Mouse (Mus musculus) layer of hippocampus, adult 9-10 months (tissue): Measurements from ENCODE around the gene Cldn34c1.
"Not testable (repeated sequence)": the region's sequence is repeated elsewhere in the genome, so short reads cannot be mapped to it uniquely, and the experiment has no call there.

Experiments used
- DNase-seq: peaks from one replicate; pipeline ENCODE4 v3.0.0; 2022; ENCODE audit warnings: low spot score

The Cldn34c1 gene

DNA sequence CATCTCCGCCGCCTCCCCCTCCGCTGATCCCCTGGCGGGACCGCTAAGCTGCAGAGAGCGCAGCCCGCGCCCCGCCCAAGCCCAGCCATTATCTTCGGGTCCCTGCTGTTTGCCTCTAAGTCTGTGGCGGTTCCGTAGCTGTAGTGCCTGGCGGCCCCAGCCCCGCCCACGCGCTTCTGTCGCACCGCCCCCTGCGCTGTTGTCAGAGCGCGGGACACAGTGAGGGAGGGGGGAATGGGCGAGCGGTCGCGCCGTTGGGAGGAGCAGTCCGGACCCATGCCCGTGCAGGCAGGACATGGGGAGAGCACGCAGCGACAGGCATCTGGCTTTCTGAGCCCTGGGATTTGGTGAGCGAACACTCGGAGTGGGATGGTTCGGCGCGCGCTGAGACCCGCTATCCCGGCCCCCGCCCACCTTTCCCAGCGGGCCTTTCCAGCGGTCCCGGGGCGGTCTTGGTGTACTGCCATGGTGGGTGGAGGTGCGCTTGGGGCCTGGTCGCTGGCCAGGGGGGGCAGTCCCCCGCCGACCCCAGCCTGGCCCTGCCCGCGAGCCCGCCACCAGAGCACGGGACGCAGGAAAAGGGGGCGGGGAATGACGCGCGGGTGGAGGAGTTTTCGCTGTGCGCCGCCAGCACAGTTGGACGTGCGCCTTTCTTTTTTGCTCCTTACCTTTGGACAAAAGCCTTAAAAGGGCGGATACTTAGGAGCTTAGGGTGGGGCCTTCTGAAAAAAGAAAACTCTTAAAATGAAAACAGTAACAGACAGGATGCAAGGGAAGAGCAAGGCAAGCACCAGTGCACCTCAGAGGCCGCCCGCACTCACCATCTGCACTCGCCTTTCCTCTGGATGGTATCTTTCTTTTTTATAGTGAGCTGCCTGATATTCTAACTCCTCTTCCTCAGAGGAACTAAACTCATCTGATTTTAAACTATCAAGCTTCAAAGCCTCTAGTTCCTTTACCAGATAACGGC lies at the start of gene Cldn34c1:
TSS of gene Cldn34c1 (plus strand) at position 205 of the 970 bp plus-strand sequence.
- peak; percentile 52 for DNase-seq

DNA sequence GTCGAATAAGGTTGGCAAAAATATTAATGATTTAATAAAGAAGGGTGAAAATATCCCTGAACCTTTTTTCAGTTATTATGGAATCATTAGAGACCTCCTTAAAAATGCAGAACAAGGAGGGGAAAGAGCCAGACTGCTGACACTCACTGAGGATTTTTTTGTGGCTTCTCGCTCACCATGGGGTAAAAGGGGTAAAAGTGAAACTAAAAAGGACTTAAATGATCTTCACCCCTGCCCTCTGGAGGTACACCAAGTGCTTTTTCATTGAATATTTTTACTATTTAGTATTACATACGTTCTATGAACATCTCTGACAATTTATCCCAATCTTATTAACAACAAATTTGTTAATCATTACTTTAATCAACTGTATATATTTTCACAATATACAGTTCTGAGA lies 15.9 kb upstream of the Cldn34c1 start:
- no peak for DNase-seq

DNA sequence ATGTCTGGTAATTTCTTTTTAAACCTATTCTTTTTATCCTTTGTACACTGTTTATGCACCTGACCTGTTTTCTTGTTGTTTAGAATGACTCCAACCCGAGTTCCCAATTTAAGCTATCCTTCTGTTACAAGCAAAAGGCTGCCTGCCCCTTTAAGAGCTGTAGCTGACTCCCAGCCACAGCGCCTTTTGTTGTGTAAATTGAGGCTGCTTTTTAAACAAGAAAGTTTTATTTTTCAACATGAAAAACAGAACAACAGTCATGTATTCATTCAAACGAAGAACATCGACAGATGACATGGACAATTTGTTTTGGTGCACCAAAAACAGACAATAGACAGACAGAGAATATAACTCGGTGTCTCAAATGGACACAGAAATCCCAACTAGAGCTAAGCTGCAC lies 489 bp upstream of the Cldn34c1 start:
- DNase-seq, result peak; percentile 2

DNA sequence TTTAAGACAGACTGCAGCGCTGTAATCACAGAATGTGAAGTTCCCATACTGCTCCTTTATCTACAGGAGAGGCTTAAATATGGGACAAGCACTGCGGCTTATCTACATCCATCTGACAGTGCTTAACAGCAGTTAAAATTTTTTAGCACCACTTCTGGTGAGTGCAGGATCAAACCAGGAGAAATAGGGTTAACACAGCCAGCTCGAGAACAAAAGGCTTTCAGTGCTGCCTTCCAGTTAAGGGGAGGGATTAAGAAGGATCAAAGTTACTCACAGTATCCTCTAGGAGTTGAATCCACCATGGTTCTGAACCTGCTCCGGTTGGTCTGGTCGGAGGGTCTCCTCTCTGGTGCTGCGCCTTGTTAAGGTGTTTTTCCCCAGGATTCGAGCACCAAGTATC lies 1.4 kb downstream of the Cldn34c1 start:
- not testable (repeated sequence) for DNase-seq

DNA sequence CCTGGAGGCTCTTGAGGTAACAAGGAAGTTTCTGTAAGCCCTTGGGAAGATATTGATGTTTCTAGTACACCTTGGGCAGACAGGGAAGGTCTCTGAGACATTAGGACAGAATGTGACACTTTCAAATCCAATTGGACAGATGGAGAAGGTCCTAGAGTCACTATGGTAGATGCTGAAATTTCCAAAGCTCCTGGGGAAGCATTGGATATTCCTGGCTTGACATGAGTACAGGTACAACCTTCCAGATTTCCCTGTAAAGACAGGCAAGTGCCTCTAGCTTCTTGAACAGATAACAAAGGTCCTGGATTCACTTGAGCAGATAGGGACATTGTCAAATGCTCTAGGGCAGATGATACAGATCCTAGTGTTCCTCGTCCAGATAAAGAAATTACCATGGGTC lies 119.1 kb downstream of the Cldn34c1 start, which contains the start of gene Srsx:
TSS of gene Srsx (minus strand) at position 101 of the 400 bp plus-strand sequence.
- DNase-seq, result not testable (repeated sequence)
